Mouse (Mus musculus) cerebellum, adult 2 months (tissue): ENCODE results near the gene Zfp827.

ENCODE experiments used
- CTCF ChIP-seq: fragments of 200-500 bp; IDR thresholded peaks from 2 replicates; pipeline ENCODE4 v1.5.1; 2011; ENCODE audit warnings: low read depth, mild to moderate bottlenecking, control low read depth, low read length, moderate library complexity, borderline replicate concordance; ENCODE audit not compliant: insufficient read depth
- POLR2A ChIP-seq: fragments of 200-500 bp; IDR thresholded peaks from 2 replicates; pipeline ENCODE4 v1.6.1; 2011; ENCODE audit warnings: low read length, control low read depth, borderline replicate concordance; ENCODE audit not compliant: insufficient read depth

- TF ChIP-seq POLR2A (no peak), CTCF (no peak)
These were observed 145.4 kb downstream of the Zfp827 start for GRCm38 (mm10) chr8:79173606-79174005.
